Mouse (Mus musculus) lung, adult 18-20 months (tissue): ENCODE results near the gene Vmn2r61.

Source experiments
- DNase-seq, 2 experiments: peaks; one replicate each; pipeline ENCODE4 v3.0.0; 2022; ENCODE audit warnings: mixed read lengths in 2 of 2

The Vmn2r61 gene

GRCm38 (mm10) chr7:42259753-42260152 lies at the start of gene Vmn2r61:
TSS of gene Vmn2r61 (plus strand) at chr7:42260053.
- DNase-seq: no peak
